18 mouse cellular contexts compared by ENCODE assay signal in the genomic region with DNA sequence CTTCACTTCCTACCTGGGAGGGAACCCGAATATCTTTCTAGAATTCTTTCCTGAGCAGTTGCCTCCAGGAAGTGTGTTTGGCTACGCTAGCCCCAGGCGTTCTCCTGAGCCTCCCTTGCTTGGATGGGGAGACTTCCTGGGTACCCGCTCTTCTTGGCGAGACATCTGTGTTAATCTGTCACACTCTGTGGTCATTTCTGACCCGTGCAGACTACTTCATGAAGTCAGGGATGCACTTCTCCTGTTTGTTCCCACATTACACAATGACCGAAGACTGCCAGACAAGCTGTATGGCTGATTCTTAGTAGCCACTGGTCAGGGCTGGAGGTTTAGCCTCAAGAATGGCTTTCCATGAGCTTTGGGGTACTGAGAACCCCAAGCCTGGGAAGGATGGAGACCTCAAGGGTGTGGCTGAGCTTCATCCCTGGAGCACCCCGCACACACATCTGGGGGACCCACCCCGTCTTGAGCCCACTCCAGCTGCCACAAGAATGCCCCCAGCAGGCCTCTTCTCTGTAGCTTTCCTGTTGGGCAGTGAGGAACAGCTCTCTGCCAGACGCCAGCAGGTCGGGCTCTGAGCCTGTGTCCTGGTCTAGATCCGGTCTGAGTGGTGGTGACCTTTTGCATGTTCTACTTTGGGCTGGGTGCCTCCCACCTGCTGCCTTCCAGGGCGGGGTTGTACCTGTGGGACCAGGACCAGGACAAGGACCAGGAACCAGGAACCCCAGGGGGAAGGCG. TPM values are rescaled to one million over a fixed set of nuclear protein-coding genes. Genes with fewer than 3 reads are reported as not detected.
DNase-seq lines count a peak whose midpoint lies in the region; TF ChIP-seq lines count a peak whose summit lies in the region.
"Had no signal": no experiment of that assay in that cellular context is flagged by ENCODE, and none has a peak within 500 bp of the region (broad histone marks: within the 10 kb centered on the region; RNA-seq: fewer than 3 reads in every experiment).

No protein-coding gene starts in this region.

- no peak for TF ChIP-seq POLR2A in small intestine, adult 2 months (IDR thresholded peaks at IDR 0.05; ENCODE audit: low read depth, low read length)

- peaks cover 89% of the 10 kb centered on the region for H3K4me1 ChIP-seq in limb, embryonic 10.5 days
- H3K4me1 ChIP-seq in small intestine, adult 2 months (ENCODE audit: control insufficient read depth, insufficient read depth, insufficient read length, low read length), result peaks cover 50% of the 10 kb centered on the region

- peaks cover 7% of the 10 kb centered on the region; the same call in 1 of the 2 replicates for H3K27me3 ChIP-seq in limb, embryonic 10.5 days (ENCODE audit: low read depth, poor library complexity, severe bottlenecking)
- no peaks in the 10 kb centered on the region for H3K27me3 ChIP-seq in small intestine, adult 2 months (ENCODE audit: control insufficient read depth, insufficient read depth, low read length)
- H3K27me3 ChIP-seq: embryonic facial prominence, embryonic 13.5 days; limb, embryonic 15.5 days; neural tube, embryonic 15.5 days had no signal

- no peaks in the 10 kb centered on the region for H3K9me3 ChIP-seq in limb, embryonic 10.5 days (replicated peaks)
- H3K9me3 ChIP-seq: embryonic facial prominence, embryonic 13.5 days; forebrain, embryonic 12.5 days; limb, embryonic 15.5 days; midbrain, embryonic 12.5 days; neural tube, embryonic 15.5 days had no signal

- peaks cover 3% of the 10 kb centered on the region; the same call in 1 of the 2 replicates for H3K36me3 ChIP-seq in limb, embryonic 10.5 days
- H3K36me3 ChIP-seq in small intestine, adult 2 months (ENCODE audit: control insufficient read depth, insufficient read depth, low read length), result peaks cover 2% of the 10 kb centered on the region; the same call in 1 of the 2 replicates
- H3K36me3 ChIP-seq: embryonic facial prominence, embryonic 13.5 days; forebrain, embryonic 12.5 days; limb, embryonic 15.5 days; midbrain, embryonic 12.5 days; neural tube, embryonic 15.5 days had no signal

- no peak for TF ChIP-seq CTCF in small intestine, adult 2 months (IDR thresholded peaks at IDR 0.05; ENCODE audit: extremely low read depth, insufficient read length, insufficient replicate concordance, low read depth, low read length)

- 88% methylated on average over 14 of the region's 14 CpGs for WGBS in limb, embryonic 10.5 days
- WGBS in small intestine, adult 2 months, result 66% methylated on average over 14 of the region's 14 CpGs

- no peak overlapping the region for H3K4me3 ChIP-seq in limb, embryonic 10.5 days
- H3K4me3 ChIP-seq in small intestine, adult 2 months (ENCODE audit: low read depth, low read length), result no peak overlapping the region
- H3K4me3 ChIP-seq: embryonic facial prominence, embryonic 13.5 days; forebrain, embryonic 12.5 days; layer of hippocampus, adult 2 months; limb, embryonic 15.5 days; midbrain, embryonic 12.5 days; neural tube, embryonic 15.5 days had no signal

- H3K27ac ChIP-seq in limb, embryonic 10.5 days, result peak overlapping the region; percentile 14; the same call in 1 of the 2 replicates
- H3K27ac ChIP-seq in small intestine, adult 2 months (ENCODE audit: insufficient read depth, low read depth, low read length), result peak overlapping the region; percentile 46; the same call in 1 of the 2 replicates
- H3K27ac ChIP-seq: embryonic facial prominence, embryonic 13.5 days; forebrain, embryonic 12.5 days; hindbrain, postnatal 0 days; layer of hippocampus, adult 2 months; limb, embryonic 15.5 days; midbrain, embryonic 12.5 days; neural tube, embryonic 15.5 days had no signal

- DNase-seq in heart, adult 11 months, result peak; percentile 79
- DNase-seq in heart, adult 8-10 months (ENCODE audit: low spot score), result no peak
- DNase-seq in spleen, postnatal 4 days (ENCODE audit: low spot score in 2 of 2), result peak; percentile 16 to 67
- DNase-seq in spleen, adult 12 weeks (ENCODE audit: low spot score), result no peak
- DNase-seq in limb, embryonic 10.5 days (ENCODE audit: low spot score), result no peak
- DNase-seq in kidney, adult 11 months, result no peak
- DNase-seq: cerebellum, adult 11-12 months; heart, adult 18-20 months; heart, postnatal 14 days; lung, postnatal 14 days had no signal

RNA-seq across cellular contexts. Expression of gene Galnt10, which starts 7.8 kb away (rescaled TPM):
- total RNA-seq in heart, adult 8-10 months (2022), result 1 to 10 TPM; 5.7 to 8.1 (median 6.9) TPM
- 20.3 and 22.3 TPM in 2 replicates for polyA plus RNA-seq in limb, embryonic 10.5 days (2016; fragmentation: Nextera tagmentation; extraction: Ambion mirVana)
- 21.6 and 37.0 TPM in 2 replicates for polyA plus RNA-seq in small intestine, adult 2 months (2012; rRNA removed)

Comparison
In these comparisons a context has a peak if more than half of its experiments do, and no peak if none do; other contexts are left out.
1. DNase-seq: peak in heart, adult 11 months (single experiment) and spleen, postnatal 4 days (2 of 2); none in heart, adult 8-10 months (single experiment), spleen, adult 12 weeks (single experiment), limb, embryonic 10.5 days (single experiment) and kidney, adult 11 months (single experiment).